Mouse (Mus musculus) megakaryocyte, adult 5-6 weeks (primary cell): ENCODE results near the gene Oosp1. TPM values are rescaled to one million over a fixed set of nuclear protein-coding genes. Genes with fewer than 3 reads are reported as not detected.

Source experiments
- ATAC-seq: 2 replicates; pipeline ENCODE4 v1.8.0; 2016; ENCODE audit warnings: mild to moderate bottlenecking, inconsistent platforms; ENCODE audit not compliant: poor library complexity, severe bottlenecking
- total RNA-seq, 2 experiments: library from RNA; stranded (forward) in 1 of 2; stranded (reverse) in 1 of 2; fragments of 153-499, 151-499 nt in 1 of 2; fragments of 221-1000, 200-1000 nt in 1 of 2; gene quantifications; 2 replicates each; pipeline versions ENCODE4 v1.2.3 to v1.2.4; 2015 to 2017

The Oosp1 gene
- total RNA-seq, 2 experiments from 2014 or later: 0.67 to 1.1 TPM

DNA sequence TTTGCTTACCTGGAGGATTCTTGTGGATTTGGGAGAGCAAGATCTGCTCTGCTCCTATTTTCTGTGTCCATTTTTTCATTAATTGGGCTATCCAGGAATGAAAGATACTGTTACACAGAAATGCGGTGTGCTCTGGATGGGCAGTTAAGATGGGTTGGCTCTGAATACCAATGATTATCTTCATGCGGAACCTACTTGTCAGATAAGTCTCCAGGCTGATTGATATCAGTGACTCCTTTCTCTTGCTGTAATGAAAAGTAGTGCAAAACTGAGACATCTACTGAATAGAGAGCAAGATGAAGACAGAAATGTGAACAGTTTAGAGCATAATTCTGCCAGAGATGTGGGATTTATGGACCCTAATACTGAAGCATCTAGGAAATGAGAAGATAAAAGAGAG lies 67.4 kb downstream of the Oosp1 start, which contains the start of gene Ms4a2:
Gene Ms4a2, minus strand, starts transcription at position 169 of the 400 bp plus-strand sequence.
- no peak for ATAC-seq

DNA sequence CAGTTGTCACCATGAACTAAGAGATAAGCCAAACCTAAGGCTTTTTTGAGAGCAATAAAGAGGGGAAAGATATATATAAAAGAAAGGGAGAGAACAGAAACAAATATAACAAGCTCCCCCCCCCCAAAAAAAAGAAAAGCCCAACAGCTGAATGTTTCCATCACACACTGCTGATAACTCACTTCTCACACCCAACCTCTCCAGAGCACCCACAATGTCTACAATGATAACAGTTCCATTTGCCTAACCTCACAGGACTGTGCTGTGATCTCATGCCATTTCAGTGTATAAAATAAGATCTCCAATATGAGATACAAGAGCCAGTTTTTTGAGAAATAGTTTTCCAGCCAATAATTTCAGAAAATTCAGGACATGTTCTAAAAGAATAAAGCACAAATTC lies 73.0 kb downstream of the Oosp1 start:
- no peak for ATAC-seq

Other genes with a start within 250 kb of the Oosp1 start
- gene Ms4a4b, start 247.6 kb downstream of the Oosp1 start, total RNA-seq (2015): 53.5 and 63.3 TPM in 2 replicates
- gene Ms4a4b, start 247.6 kb downstream of the Oosp1 start, total RNA-seq (2017): 17.0 and 32.8 TPM in 2 replicates
- gene Ms4a6c, start 221.8 kb downstream of the Oosp1 start, total RNA-seq (2015): 815 and 879 TPM in 2 replicates
- 614 and 767 TPM in 2 replicates for gene Ms4a6c, start 221.8 kb downstream of the Oosp1 start, total RNA-seq (2017)
- gene Gm8369, start 205.2 kb downstream of the Oosp1 start, total RNA-seq (2015): 16.9 and 21.9 TPM in 2 replicates
- 10.4 and 12.3 TPM in 2 replicates for gene Gm8369, start 205.2 kb downstream of the Oosp1 start, total RNA-seq (2017)
- 242 and 270 TPM in 2 replicates for gene Ms4a6b, start 174.6 kb downstream of the Oosp1 start, total RNA-seq (2015)
- gene Ms4a6b, start 174.6 kb downstream of the Oosp1 start, total RNA-seq (2017): 138 and 141 TPM in 2 replicates
- gene Ms4a4d, start 154.3 kb downstream of the Oosp1 start, total RNA-seq (2015): 0.21 and 0.54 TPM in 2 replicates
- 0.53 TPM in 1 of 2 replicates, not detected in the other for gene Ms4a4d, start 154.3 kb downstream of the Oosp1 start, total RNA-seq (2017)
- 62.8 and 76.5 TPM in 2 replicates for gene Ms4a6d, start 86.3 kb downstream of the Oosp1 start, total RNA-seq (2015)
- 42.6 and 51.4 TPM in 2 replicates for gene Ms4a6d, start 86.3 kb downstream of the Oosp1 start, total RNA-seq (2017)
- 47.4 and 50.5 TPM in 2 replicates for gene Ms4a2, start 67.4 kb downstream of the Oosp1 start, total RNA-seq (2015)
- 79.4 and 80.1 TPM in 2 replicates for gene Ms4a2, start 67.4 kb downstream of the Oosp1 start, total RNA-seq (2017)
- gene Ms4a3, start 50.3 kb downstream of the Oosp1 start, total RNA-seq (2015): 42.5 and 48.3 TPM in 2 replicates
- gene Ms4a3, start 50.3 kb downstream of the Oosp1 start, total RNA-seq (2017): 29.5 and 38.1 TPM in 2 replicates
- gene Oosp2, start 30.6 kb downstream of the Oosp1 start, total RNA-seq (2015): 0.51 TPM in 1 of 2 replicates, not detected in the other
- not detected in 2 replicates for gene Oosp2, start 30.6 kb downstream of the Oosp1 start, total RNA-seq (2017)
- not detected in 2 replicates for gene Oosp3, start 5.9 kb upstream of the Oosp1 start, total RNA-seq (2015)
- not detected in 2 replicates for gene Oosp3, start 5.9 kb upstream of the Oosp1 start, total RNA-seq (2017)
- not detected in 2 replicates for gene Gif, start 56.4 kb upstream of the Oosp1 start, total RNA-seq (2015)
- gene Gif, start 56.4 kb upstream of the Oosp1 start, total RNA-seq (2017): not detected in 2 replicates
- 34.2 and 38.7 TPM in 2 replicates for gene Mrpl16, start 79.2 kb upstream of the Oosp1 start, total RNA-seq (2015)
- 50.3 and 50.5 TPM in 2 replicates for gene Mrpl16, start 79.2 kb upstream of the Oosp1 start, total RNA-seq (2017)
- 27.6 and 28.5 TPM in 2 replicates for gene Stx3, start 128.3 kb upstream of the Oosp1 start, total RNA-seq (2015)
- 30.4 and 31.5 TPM in 2 replicates for gene Stx3, start 128.3 kb upstream of the Oosp1 start, total RNA-seq (2017)
- not detected in 2 replicates for gene Olfr1417, start 148.1 kb upstream of the Oosp1 start, total RNA-seq (2015)
- gene Olfr1417, start 148.1 kb upstream of the Oosp1 start, total RNA-seq (2017): not detected in 2 replicates
- gene Olfr1418, start 169.9 kb upstream of the Oosp1 start, total RNA-seq (2015): not detected in 2 replicates
- not detected in 2 replicates for gene Olfr1418, start 169.9 kb upstream of the Oosp1 start, total RNA-seq (2017)
- gene Olfr1419, start 184.0 kb upstream of the Oosp1 start, total RNA-seq (2015): not detected in 2 replicates
- gene Olfr1419, start 184.0 kb upstream of the Oosp1 start, total RNA-seq (2017): not detected in 2 replicates
- not detected in 2 replicates for gene Olfr1420, start 195.4 kb upstream of the Oosp1 start, total RNA-seq (2015)
- gene Olfr1420, start 195.4 kb upstream of the Oosp1 start, total RNA-seq (2017): not detected in 2 replicates
- gene Patl1, start 221.2 kb upstream of the Oosp1 start, total RNA-seq (2015): 45.5 and 48.7 TPM in 2 replicates
- 20.3 and 26.1 TPM in 2 replicates for gene Patl1, start 221.2 kb upstream of the Oosp1 start, total RNA-seq (2017)